Mouse (Mus musculus) fat pad, adult 2 months (tissue): ENCODE data around the gene Pml.

Source experiments
- DNase-seq: peaks from one replicate; pipeline ENCODE4 v3.0.0-alpha.2; 2011; ENCODE audit warnings: low read depth, low spot score; ENCODE audit errors: extremely low read depth

Gene Pml

DNA sequence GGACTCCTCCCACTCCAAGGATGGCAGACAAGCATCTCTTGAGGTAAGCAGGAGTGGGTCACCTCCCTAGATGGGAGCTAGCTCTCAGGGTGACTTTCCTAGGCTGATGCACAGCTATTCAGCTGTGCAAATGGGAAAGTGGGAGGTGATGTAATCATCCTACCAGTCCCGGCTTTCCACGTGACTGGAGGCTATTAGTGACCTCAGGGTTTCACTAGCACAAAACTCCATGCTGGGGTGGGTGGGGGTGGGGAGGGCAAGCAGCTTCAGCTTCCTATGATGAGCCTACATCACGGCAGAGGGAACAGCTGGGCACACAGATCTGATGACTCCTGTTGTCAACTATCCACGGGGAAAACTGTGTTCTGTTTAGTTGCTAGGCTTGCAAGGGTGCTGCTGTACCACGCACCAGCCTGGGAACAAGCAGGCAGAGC, 74.8 kb downstream of the Pml start:
- DNase-seq = no peak

DNA sequence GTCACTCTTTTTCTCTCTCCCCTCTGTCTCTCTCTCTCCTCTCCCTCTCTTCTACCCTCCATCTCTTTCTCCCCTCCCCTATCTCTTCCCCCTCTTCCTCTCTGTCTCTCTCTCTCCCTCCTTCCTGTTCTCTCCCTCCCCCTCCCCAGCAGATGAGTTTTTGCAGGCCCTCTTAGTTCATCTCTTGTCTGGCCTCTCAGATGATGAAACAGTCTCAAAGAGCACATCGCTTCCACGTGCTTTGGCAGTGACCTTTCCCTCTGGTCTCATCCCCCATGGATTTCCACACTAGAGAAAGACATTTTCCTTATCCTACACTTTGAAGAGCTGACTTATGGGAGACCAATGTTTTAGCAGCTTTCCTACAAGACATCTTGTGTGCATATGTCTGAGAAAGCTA, 76.7 kb downstream of the Pml start:
- DNase-seq = no peak

DNA sequence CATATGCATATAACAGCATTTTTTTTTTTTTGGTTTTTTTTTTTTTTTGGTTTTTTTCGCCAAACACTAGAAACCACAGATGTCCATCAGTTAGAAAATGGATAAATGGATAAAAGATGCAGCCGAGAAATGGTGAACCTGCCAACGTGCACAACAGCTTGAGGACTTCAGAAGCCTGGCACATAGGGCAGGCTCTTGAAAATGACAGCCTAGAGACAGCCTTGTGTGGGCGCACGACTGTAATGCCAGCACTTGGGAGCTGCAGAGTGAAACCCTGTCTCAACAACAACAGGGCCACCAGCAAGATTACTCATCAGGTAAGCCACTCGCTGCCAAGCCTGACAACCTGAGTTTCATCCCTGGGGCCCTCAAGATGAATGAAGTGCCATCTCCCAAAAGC, 80.2 kb downstream of the Pml start:
- DNase-seq = peak; percentile 13

DNA sequence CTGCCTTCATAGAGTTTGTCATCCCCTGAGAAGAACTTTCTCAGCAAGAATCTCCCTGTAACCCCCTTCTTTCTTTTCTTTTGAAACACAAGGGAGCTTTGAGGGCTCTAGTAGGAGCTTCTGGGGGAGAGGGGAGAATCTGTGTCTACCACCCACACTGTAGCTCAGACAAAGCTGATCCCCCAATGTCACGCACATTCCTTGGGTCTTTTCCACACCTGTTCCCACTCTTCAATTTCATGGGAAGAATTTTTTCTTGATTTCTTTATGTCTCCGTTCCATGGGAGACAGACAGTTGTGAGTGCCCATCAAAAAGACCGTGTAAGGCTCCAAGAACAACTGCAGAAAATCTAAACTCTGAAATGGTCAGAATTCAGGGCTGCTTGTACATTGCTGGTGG, 80.7 kb downstream of the Pml start:
- no peak for DNase-seq
